Mouse (Mus musculus): ENCODE results near the gene Nrgn. TPM values are rescaled to one million over a fixed set of nuclear protein-coding genes. Genes with fewer than 3 reads are reported as not detected.

Gene Nrgn
- total RNA-seq, 2 experiments from 2014 or later, result 1,702 to 1,721 TPM

DNA sequence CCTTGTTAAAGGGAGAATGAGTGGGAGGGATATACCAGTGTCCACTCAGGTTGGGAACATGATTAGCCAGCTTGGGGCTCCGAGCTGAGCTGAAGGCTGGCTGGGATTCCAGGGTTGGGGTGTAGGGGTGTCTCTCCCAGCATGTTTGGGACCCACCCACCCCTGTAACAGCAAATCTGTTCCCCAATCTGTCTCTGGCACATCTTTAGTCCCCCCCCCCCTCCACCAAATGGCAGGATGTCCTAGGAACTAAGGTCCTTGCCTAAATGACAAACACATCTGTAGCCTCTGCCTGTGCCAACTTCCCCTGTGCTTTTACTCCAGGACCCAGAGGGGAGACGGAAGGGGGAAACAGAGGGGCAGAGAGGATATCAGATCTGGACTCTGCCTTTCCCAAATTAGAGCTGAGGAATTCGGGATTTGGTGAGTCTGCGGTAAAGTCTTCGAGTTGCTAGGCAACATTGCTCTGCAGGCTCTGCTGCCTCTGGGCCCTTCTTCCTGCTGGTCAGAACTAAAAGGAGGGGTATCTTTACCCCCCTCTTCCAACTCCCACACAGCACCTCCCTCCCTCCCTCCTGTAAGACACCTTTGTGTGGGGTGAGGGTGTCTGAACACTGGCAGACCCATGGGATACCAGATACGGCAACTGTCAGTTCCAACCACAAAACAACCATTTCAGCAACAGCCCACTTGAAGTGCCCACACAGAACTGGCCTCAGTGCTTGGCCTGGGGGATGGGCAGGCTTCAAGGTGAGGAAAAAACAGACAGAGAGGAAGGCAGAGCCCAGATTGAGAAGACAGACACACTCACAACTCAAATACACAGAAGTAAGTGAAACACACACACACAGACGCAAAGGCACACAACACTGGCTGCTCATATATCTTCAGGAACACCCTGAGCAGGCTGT, 2.4 kb upstream of the Nrgn start, which contains the start of gene Siae:
Gene Siae (plus strand): TSS at position 861 of the 911 bp plus-strand sequence.
- DNase-seq (ENCODE audit: extremely low spot score in 1 of 2, low spot score in 1 of 2), result no peak

DNA sequence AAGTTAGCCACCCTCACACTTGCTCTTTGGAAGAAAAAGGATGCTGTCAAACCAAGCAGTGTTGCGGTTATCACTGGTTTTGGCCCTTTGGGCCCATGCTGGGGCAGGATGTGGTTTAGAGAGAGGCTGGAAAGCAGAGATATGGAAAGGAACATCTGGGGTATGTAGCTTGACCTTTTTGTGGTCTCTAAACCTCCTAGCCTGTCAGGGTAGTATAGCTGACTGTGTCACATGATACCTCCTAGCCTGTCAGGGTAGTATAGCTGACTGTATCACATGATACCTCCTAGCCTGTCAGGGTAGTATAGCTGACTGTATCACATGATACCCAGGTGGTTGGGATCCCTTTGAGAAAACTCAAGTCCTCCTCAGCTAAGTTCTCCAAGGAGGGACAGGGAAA, 1.6 kb upstream of the Nrgn start:
- no peak for DNase-seq (ENCODE audit: extremely low spot score in 1 of 2, low spot score in 1 of 2)

DNA sequence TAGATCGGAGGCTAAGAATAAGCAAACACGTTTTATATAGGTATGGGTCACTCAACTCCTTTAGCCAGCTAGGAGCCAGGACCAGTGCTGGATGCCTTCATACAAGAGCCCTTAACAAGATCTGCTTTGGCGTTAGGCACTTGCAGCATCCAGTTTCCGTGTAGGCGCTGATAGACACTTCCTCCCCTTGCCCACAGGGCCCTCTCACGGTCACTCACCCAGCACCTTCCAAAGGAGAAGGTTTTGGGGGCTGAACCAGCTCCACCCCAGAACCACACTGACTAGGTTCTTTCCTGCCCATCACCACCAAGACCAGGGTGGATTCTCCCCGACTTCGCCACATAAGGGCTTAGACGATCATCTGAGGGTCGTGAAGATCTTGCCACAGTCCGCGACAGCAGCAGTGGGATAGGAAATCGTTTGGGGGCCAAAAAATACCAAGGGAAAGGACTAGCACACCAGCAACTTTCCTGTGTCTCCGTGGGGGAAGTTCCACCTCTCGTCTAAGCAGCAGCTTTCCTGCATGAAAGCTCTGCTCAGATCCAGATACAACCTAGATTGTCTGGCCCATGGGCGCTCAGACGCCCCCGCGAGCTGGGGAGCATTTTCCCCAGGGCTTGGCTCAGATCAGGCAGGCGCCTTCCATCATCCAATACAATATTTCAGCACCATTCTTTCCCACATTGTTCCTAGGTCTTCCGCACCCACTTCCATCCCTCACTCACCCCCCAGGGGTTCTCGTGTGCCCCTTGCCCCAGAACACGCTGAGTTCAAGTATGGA, 763 bp downstream of the Nrgn start:
- DNase-seq (ENCODE audit: extremely low spot score in 1 of 2, low spot score in 1 of 2), result no peak

DNA sequence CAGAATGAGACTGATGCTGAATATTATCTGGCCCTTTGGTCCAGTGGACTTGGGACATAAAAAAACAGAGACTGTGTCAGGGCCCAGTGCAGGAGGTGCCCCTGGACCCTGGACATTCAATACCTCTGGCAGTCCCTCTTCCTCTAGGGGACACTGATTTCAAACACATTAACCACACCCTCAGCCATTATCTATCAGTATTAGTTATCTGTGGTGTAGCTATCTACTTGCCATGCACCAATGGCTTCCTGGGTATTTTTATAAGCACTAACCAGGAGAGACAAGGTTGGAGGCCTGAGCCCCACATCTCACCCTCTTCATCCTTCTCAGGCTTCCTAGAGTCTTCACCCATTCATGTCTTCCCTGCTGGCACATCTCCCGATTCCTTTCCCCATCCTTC, 2.3 kb downstream of the Nrgn start:
- DNase-seq (ENCODE audit: extremely low spot score in 1 of 2, low spot score in 1 of 2), result no peak

DNA sequence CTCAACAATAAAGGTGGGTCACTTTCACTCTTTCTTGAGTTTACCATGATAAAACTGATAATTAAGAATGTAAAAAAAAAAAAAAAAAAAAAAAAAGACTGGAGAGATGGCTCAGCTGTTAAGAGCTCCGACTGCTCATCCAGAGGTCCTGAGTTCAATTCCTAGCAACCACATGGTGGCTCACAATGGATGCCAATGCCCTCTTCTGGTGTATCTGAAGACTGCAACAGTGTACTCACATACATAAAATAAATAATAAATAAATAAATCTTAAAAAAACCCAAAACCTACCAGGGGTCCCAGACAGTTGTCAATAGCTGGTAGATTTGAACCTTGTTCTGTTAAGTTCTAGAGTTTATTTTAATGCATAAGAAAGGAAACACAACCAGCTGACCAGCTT, 5.8 kb downstream of the Nrgn start:
- no peak for DNase-seq (ENCODE audit: extremely low spot score in 1 of 2, low spot score in 1 of 2)

DNA sequence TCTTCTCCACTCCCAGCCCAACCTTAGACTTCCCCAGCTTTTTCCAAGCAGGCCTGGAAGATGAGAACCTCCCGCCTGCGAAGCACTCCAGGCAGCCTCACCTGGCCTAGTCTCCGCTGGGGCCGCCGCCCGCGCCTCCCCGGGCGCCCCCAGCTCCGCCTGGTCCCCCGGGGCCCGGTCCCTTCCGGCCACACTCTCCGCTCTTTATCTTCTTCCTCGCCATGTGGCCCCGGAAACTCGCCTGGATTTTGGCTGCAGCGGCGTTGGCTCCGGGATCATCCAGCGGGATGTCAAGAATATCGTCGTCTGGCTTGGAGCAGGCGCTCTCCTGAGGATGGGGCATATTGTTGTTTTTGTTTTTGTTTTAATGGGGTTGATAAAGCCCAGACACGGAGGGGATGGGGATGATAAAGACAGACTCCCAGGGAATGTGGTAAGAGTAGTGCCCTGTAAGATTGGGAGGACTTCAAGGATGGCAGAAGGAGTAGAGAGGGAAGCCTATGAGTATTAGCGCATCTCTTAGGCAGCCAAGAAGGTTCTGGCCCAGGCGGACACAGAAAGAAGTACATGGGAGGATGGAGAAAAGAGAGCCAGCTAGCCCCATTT, 6.8 kb downstream of the Nrgn start:
- DNase-seq (ENCODE audit: extremely low spot score in 1 of 2, low spot score in 1 of 2), result no peak

DNA sequence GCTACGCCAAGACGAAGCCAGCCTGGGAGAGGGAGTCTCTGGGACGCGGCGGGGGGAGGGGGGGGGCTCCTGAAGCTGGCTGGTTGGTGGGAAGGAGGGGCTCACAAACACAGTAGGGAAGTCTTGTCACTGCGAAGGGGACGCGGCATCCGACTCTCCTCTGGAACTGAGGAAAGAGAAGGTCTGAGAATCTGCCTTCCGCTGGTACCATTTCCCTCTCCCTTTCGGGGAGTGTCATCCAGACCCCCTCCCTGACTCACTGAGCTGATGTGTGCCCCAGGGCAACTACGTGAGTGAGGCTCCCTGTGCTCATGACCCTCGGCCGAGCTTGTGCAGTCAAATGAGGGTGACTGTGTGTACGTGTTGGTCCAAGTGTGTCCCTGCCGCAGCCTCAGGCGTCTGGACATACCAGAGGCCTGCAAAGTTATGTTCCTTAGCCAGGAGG, 7.5 kb downstream of the Nrgn start:
- DNase-seq (ENCODE audit: extremely low spot score in 1 of 2, low spot score in 1 of 2), result no peak

DNA sequence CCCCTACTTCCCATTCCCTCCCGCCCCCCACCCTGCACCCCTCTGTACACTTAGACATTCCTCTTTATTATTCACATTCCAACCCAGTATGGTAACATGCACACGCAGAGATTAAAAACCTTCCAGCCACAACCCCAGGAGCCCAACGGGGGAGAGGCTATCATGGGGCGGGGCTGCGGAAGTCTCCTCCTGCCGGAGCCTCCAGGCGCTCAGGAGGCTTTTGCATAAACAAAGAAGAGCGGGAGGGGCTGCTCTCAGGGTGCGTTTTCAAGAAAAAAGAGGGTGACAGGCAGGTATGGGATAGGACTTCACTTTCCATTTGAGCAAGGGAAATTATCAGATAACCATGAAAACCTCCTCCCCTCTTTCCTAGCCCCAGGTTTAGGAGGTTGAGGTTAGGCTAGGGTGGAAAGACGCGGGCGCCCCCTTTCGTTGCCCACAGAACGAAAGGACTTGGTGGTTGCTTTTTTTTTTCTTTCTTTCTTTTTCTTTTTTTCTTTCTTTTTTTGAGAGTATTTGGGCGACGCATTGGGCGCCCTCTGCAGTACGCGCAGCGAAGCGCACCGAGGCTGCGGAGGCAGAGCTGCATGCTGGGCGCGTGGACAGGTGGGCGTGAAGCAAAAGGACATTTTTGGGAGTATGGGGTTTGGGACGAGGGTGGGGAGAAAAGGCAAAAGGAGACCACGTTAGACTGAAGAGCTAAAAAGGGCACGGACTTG, 8.1 kb downstream of the Nrgn start:
- DNase-seq (ENCODE audit: extremely low spot score in 1 of 2, low spot score in 1 of 2), result peak; percentile 68 to 75

DNA sequence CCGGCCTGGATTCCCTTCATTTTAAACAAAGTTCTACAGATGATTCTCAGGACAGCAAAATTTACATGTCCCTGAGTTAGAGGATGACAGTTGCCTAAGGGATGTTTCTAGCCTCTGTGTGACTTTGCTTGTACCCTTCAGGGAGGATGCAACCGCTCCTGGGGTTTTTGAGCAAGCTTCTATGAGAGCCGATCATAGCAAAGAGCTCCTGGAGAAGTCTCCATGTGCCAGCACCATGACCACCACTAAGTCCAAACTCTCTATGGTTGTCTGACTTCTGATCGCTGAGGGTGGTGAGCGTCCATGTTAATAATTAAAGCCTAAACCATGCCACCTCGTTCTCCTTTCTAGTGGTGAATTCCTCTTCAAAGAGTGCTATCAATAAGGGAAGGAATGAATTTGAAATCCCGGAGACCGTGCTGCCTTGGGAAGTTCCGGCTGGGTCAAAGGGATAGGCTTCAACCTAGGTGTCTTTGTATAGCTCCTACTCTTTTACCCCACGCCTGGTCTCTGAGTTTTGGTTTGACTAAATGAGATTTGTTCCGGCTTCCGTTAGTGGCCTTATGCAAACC, 8.7 kb downstream of the Nrgn start:
- no peak for DNase-seq (ENCODE audit: extremely low spot score in 1 of 2, low spot score in 1 of 2)

DNA sequence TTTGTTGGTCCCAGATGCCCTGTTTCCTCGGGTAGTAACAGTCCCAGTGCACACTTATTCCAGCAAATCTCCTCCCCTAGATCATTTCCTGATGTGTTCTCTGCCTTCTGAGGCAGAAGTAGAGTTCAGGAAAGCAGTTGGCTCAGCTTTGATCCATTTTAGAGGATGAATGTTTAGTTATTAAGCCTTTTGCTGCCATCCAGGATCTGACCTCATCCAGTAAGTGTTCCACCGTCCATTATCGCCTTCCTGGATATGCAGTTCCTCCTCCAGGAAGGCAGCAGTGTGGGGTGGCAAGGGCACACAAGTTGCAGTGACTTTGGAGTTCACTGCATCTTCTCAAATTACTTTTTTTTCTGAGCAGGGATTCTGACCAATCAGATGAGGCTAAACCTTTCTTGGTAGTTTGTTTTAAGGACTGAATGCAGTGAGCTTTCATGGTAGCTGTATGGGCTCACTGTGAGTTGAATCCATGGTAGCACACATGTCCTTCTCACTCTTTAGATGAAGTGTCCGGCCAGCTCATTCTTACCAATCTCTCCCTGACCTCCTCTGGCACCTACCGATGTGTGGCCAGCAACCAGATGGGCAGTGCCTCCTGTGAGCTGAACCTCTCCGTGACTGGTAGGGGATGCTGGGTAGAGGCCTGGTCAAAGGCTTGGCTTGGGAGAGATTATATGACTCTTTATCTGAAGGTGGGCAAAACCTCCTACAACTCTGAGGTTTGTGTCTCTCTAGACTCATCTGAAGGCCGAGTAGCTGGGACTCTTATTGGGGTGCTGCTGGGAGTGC, 10.7 kb downstream of the Nrgn start:
- no peak for DNase-seq (ENCODE audit: extremely low spot score in 1 of 2, low spot score in 1 of 2)

DNA sequence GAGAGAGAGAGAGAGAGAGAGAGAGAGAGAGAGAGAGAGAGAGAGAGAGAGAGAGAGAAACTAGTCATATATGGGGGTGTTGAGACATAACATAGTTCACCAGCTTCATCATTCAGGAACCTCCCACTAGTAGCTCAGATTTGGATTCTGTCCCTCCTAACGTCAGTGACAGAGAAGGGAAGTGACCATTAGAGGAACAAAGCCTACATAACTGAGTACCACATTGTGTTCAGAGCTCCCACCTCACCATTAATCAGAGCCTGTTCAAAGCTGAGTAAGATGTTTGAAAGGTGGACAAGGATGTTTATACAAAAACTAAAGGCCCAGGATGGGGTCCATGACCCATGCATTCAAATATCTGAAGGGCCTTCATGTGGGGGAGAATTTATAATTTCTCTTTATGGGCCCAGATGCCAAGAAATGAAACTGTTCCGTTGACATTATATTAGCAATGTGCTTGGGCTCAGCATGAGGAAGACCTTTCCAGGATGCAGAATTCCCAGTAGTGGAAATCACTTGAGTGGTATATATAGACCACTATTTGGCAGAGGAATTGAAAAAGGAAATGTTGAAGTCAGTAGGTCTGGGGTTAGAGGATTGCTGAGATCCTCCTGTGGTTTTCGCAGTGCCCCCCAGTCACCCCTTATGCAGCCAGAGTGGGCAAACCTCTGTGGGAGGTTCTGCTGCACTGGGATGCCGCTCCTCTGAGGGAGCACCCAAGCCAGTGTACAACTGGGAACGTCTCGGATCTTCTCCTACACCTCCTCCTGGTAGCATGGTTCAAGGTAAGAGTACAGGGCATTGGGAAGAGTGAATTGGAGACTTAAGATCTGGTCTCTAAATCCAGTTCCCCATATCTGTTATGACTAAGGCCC, 11.8 kb downstream of the Nrgn start:
- DNase-seq (ENCODE audit: extremely low spot score in 1 of 2, low spot score in 1 of 2), result no peak

DNA sequence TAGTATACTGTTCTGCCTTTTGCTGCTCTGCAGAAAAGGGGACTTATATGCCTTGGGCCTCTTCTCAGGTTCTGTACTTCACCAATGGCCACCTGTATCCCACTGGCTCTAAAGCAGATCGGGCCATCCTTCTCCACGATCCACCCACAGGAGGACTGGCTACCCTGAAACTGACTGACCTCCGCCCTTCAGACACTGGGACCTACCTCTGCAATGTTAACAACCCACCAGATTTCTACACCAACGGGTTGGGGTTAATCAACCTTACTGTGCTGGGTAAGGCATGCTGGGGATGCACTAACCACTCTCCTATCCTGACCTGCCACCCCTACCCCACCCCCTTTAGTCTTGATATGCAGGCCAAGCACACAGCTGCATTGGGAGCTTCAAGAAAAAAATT, 12.5 kb downstream of the Nrgn start:
- DNase-seq (ENCODE audit: extremely low spot score in 1 of 2, low spot score in 1 of 2), result no peak

DNA sequence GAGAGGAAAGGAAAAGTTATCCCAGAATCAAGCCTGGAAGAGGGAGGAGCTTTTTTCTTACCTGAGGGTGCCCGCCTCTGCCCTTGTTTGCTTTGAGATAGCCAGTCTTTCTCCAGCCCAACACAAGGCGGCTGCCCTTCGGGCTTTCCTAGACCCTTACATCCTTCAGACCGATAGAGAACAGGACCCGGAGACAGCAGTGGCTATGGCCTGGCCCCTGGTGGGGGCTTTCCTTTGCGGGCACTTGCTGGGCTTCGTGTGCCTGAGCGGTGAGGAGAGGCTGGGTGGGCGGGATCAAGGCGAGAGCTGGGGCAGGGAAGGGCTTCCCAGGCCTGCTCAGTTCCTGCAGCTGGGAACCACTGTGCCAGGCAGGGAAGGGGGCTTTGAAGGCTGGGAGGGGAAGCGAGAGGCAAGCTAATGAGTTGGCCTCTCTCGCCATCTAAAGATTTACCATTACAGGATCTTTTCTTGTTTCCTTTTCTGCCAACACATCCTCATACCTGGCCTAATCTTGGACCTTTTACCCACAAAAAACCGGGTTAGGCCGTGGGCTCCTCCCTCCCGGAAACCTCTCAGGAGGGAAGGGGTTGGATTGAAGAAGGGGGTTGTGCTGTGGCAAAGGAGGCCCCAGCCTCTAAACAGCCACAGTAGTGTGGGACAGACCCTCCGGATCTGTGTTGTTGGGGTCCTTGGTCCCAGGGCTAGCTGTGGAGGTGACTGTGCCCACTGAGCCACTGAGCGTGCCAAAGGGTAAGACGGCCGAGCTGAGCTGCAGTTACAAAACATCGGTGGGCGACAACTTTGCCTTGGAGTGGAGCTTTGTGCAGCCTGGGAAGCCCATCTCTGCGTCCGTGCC, 13.3 kb downstream of the Nrgn start, which contains the start of gene Vsig2:
Gene Vsig2 (plus strand): TSS at position 86 of the 856 bp plus-strand sequence.
- DNase-seq (ENCODE audit: extremely low spot score in 1 of 2, low spot score in 1 of 2), result no peak

DNA sequence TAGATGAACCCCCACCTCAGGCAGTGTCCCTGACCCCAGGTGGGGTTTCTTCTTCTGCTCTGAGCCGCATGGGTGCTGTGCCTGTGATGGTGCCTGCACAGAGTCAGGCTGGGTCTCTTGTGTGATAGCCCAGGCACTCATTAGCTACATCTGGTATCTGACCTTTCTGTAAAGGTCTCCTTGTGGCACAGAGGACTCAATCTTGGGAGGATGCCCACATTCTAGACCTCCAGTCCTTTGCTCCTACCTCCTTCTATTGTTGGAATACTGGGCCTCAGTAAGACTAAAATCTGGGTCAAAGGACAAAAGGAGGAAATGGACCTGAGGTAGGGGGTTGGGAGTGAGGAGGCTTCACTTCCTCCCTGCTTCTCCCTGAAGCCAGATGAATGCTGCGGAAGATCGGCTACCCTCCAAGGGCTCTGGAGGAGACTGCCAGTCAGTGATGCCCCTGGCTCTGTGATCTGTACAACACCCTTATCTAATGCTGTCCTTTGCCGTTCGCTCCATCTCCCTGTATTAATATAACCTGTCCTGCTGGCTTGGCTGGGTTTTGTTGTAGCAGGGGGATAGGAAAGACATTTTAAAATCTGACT, 14.9 kb downstream of the Nrgn start:
- no peak for DNase-seq (ENCODE audit: extremely low spot score in 1 of 2, low spot score in 1 of 2)

DNA sequence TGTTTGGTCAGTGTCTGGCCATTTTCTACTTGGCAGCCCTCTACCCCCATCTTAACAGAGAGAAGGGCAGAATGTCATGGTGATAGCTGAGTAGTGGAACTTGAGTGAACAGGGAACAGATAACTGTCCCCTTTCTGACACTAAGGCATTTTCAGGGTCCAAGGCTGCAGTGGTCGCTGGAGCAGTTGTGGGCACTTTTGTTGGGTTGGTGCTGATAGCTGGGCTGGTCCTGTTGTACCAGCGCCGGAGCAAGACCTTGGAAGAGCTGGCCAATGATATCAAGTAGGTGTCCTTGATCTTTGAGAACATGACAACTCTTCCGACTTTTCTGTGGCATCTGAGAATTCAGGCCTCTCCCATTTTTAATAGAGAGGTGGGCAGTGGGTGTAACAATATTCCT, 15.9 kb downstream of the Nrgn start:
- DNase-seq (ENCODE audit: extremely low spot score in 1 of 2, low spot score in 1 of 2), result no peak

DNA sequence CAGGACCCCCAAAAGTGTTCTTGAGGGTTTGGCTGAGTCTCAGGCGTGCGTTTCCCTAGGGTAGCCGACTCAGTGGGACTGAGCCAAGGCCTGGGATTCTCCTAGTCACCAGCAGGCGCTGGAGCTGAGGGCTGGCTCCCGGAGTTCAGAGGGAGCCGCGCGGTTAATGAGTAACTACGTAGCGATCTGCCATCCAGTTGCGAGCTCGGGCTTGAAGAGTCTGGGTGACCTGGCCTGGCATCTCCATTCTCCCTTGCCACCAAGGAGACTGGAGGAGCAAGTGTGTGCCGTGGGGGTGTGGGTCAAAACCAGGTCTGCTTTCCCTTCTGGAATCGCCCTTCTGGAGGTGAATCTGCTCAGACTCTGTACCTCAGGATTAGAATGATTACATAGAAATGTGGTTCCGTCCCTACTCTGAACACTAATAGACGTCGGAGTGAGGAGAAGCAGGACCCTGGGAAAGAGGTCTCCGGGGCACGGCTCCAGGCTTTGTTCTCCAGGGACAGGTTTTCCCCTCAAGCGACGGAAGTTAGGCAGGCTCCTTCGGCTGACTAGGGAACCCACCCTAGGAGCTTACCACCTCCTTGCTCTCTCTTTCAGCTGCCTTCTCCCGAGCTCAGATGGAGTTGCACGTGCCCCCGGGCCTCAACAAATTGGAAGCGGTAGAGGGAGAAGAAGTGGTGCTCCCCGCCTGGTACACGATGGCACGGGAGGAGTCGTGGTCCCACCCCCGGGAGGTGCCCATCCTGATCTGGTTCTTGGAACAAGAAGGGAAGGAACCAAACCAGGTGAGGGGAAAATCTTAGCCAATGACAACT, 21.6 kb downstream of the Nrgn start:
- DNase-seq (ENCODE audit: extremely low spot score in 1 of 2, low spot score in 1 of 2), result no peak

Measured in layer of hippocampus, postnatal 25 days (tissue).